Comparison of ENCODE assay signal across 29 mouse cellular contexts in the genomic region with DNA sequence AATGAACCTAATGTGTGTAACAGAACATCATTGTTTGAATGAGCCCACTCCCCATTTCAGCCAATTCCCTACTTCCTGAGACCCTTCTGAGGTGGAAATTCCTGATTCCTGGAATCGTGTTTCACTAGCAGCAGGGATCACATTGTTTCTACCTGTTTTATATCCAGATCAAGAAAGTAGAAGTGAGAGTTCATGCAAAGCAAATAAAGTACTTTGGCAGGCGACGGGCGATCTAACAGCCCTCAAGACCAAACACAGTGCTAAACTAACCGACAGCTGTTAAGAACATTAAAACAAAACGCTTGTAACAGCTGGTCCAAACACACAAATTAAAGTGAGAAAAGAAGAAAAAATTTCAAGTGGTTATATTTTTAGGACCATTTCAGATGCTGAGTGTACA. TPM values are rescaled to one million over a fixed set of nuclear protein-coding genes. Genes with fewer than 3 reads are reported as not detected.
DNase-seq lines count a peak whose midpoint lies in the region; ATAC-seq and TF ChIP-seq lines count a peak whose summit lies in the region.
"Had no signal": no experiment of that assay in that cellular context is flagged by ENCODE, and none has a peak within 500 bp of the region (broad histone marks: within the 10 kb centered on the region; RNA-seq: fewer than 3 reads in every experiment).

No protein-coding gene starts in this region.

- 0 out of 2 replicates have a peak, but pooled peaks cover 7% of the 10 kb centered on the region for H3K36me3 ChIP-seq in embryonic facial prominence, embryonic 13.5 days
- no peaks in the 10 kb centered on the region for H3K36me3 ChIP-seq in limb, embryonic 14.5 days (ENCODE audit: control insufficient read depth, insufficient read depth, low read length)
- H3K36me3 ChIP-seq: forebrain, embryonic 15.5 days; hindbrain, embryonic 12.5 days; liver, embryonic 15.5 days; lung, embryonic 15.5 days; midbrain, embryonic 12.5 days; neural tube, embryonic 13.5 days had no signal

- ATAC-seq in embryonic facial prominence, embryonic 13.5 days (ENCODE audit: insufficient number of reproducible peaks, insufficient read depth, low FRiP score, low TSS enrichment, low read depth): no peak
- ATAC-seq in limb, embryonic 14.5 days (ENCODE audit: low FRiP score, low read depth): no peak
- ATAC-seq: activated CD4-positive, CD25-positive, alpha-beta regulatory T cell, adult 4 months; forebrain, embryonic 15.5 days; intestine, postnatal 0 days had no signal

- H3K4me3 ChIP-seq in embryonic facial prominence, embryonic 13.5 days: no peak overlapping the region
- no peak overlapping the region for H3K4me3 ChIP-seq in limb, embryonic 14.5 days (replicated peaks; ENCODE audit: low read length)
- H3K4me3 ChIP-seq: forebrain, embryonic 15.5 days; hindbrain, embryonic 12.5 days; liver, embryonic 15.5 days; lung, embryonic 15.5 days; midbrain, embryonic 12.5 days; neural tube, embryonic 13.5 days had no signal

- H3K27ac ChIP-seq in embryonic facial prominence, embryonic 13.5 days: peak overlapping the region; percentile 40; the same call in 1 of the 2 replicates
- H3K27ac ChIP-seq in limb, embryonic 14.5 days (replicated peaks; ENCODE audit: low read depth, low read length): no peak overlapping the region
- H3K27ac ChIP-seq: forebrain, embryonic 15.5 days; hindbrain, embryonic 12.5 days; liver, embryonic 15.5 days; lung, embryonic 15.5 days; midbrain, embryonic 12.5 days; neural tube, embryonic 13.5 days had no signal

- H3K4me2 ChIP-seq in embryonic facial prominence, embryonic 13.5 days: 0 out of 2 replicates have a peak overlapping the region, but pooled peaks have one; percentile 2
- H3K4me2 ChIP-seq in limb, embryonic 14.5 days (replicated peaks; ENCODE audit: low read depth, low read length, severe bottlenecking): no peak overlapping the region
- H3K4me2 ChIP-seq: forebrain, embryonic 15.5 days; hindbrain, embryonic 12.5 days; liver, embryonic 15.5 days; lung, embryonic 15.5 days; midbrain, embryonic 12.5 days; neural tube, embryonic 13.5 days had no signal

- TF ChIP-seq POLR2A in limb, embryonic 14.5 days (IDR thresholded peaks at IDR 0.05; ENCODE audit: borderline replicate concordance, extremely low read depth, insufficient read depth, insufficient read length): no peak

- 29% methylated on average over 6 of the region's 6 CpGs for WGBS in embryonic facial prominence, embryonic 13.5 days
- 11% methylated on average over 6 of the region's 6 CpGs for WGBS in limb, embryonic 14.5 days

- peak; percentile 55 for DNase-seq in heart, adult 11 months
- no peak for DNase-seq in heart, postnatal 10 days
- DNase-seq in forelimb bud, embryonic 11.5 days (ENCODE audit: low read depth, low spot score): peak; percentile 61
- peak; percentile 21 for DNase-seq in limb, embryonic 14.5 days (ENCODE audit: low spot score)
- no peak for DNase-seq in spleen, postnatal 14 days (ENCODE audit: low spot score in 2 of 2)
- DNase-seq in B cell, adult 2 months: no peak
- DNase-seq: adrenal gland, adult 2 months; adrenal gland, postnatal 36 days; cerebellum, adult 18-20 months; cerebellum, postnatal 10 days; kidney, adult 9 months; kidney, postnatal 10 days; liver; thymus, postnatal 4 days had no signal

- H3K4me1 ChIP-seq in embryonic facial prominence, embryonic 13.5 days: peaks cover 37% of the 10 kb centered on the region
- H3K4me1 ChIP-seq in limb, embryonic 14.5 days (ENCODE audit: control insufficient read depth, insufficient read depth, low read length): peaks cover 11% of the 10 kb centered on the region; the same call in 1 of the 2 replicates
- H3K4me1 ChIP-seq: forebrain, embryonic 15.5 days; liver, embryonic 15.5 days; lung, embryonic 15.5 days had no signal

- intact Hi-C loops in heart, postnatal 10 days (cut with DNase I): no loop called here

- H3K9ac ChIP-seq in embryonic facial prominence, embryonic 13.5 days: peak overlapping the region; percentile 41; the same call in 1 of the 2 replicates
- H3K9ac ChIP-seq in limb, embryonic 14.5 days (ENCODE audit: low read depth, low read length, severe bottlenecking): no peak overlapping the region
- H3K9ac ChIP-seq: forebrain, embryonic 15.5 days; hindbrain, embryonic 12.5 days; liver, embryonic 15.5 days; lung, embryonic 15.5 days; midbrain, embryonic 12.5 days; neural tube, embryonic 13.5 days had no signal

- H3K27me3 ChIP-seq in embryonic facial prominence, embryonic 13.5 days: no peaks in the 10 kb centered on the region
- no peaks in the 10 kb centered on the region for H3K27me3 ChIP-seq in limb, embryonic 14.5 days (ENCODE audit: control insufficient read depth, insufficient read depth, low read length)

- H3K9me3 ChIP-seq in embryonic facial prominence, embryonic 13.5 days: no peaks in the 10 kb centered on the region
- no peaks in the 10 kb centered on the region for H3K9me3 ChIP-seq in limb, embryonic 14.5 days (ENCODE audit: control insufficient read depth, low read length)
- H3K9me3 ChIP-seq: forebrain, embryonic 15.5 days; hindbrain, embryonic 12.5 days; liver, embryonic 15.5 days; lung, embryonic 15.5 days; midbrain, embryonic 12.5 days; neural tube, embryonic 13.5 days had no signal

RNA-seq across cellular contexts. Expression of a gene that starts 39.0 kb away (rescaled TPM):
- total RNA-seq in heart, postnatal 10 days (2021): under 1 TPM in 1 of 2 experiments, not detected in 1; 0.15 TPM
- polyA plus RNA-seq in embryonic facial prominence, embryonic 13.5 days (2015; fragmentation: Nextera tagmentation; extraction: Ambion mirVana): 79.9 and 82.3 TPM in 2 replicates
- polyA plus RNA-seq in limb, embryonic 14.5 days (2012; rRNA removed): 0.54 and 0.69 TPM in 2 replicates
- 0.97 and 0.99 TPM in 2 replicates for polyA plus RNA-seq in limb, embryonic 14.5 days (2014; fragmentation: Nextera tagmentation; extraction: Ambion mirVana)
- total RNA-seq: adrenal gland, adult 2 months; adrenal gland, postnatal 36 days; gastrocnemius, adult 8-10 months; heart, adult 8-10 months; megakaryocyte progenitor cell, adult 5-6 weeks had no signal
- polyA plus RNA-seq: adrenal gland, adult 2 months; cortical plate, adult 2 months; intestine, postnatal 0 days; large intestine, adult 2 months; stomach, embryonic 14.5 days had no signal

Comparison
In these comparisons a context has a peak if more than half of its experiments do, and no peak if none do; other contexts are left out.
1. DNase-seq: peak in heart, adult 11 months (single experiment), forelimb bud, embryonic 11.5 days (single experiment) and limb, embryonic 14.5 days (single experiment); none in heart, postnatal 10 days (0 of 2), spleen, postnatal 14 days (0 of 2) and B cell, adult 2 months (0 of 2).
2. RNA of a gene that starts 39.0 kb away (polyA plus RNA-seq): 79.9 to 82.3 TPM in embryonic facial prominence, embryonic 13.5 days; 0.54 to 0.99 TPM in limb, embryonic 14.5 days; every median in the first group is over 10 times any median in the second.